Mouse (Mus musculus) megakaryocyte, adult 5-6 weeks (primary cell): Measurements from ENCODE around the gene Pts. TPM values are rescaled to one million over a fixed set of nuclear protein-coding genes. Genes with fewer than 3 reads are reported as not detected.

Experiments
- ATAC-seq: 2 replicates; pipeline ENCODE4 v1.8.0; 2016; ENCODE audit warnings: mild to moderate bottlenecking, inconsistent platforms; ENCODE audit not compliant: poor library complexity, severe bottlenecking
- total RNA-seq, 2 experiments: library from RNA; stranded (forward) in 1 of 2; stranded (reverse) in 1 of 2; fragments of 153-499, 151-499 nt in 1 of 2; fragments of 221-1000, 200-1000 nt in 1 of 2; gene quantifications; 2 replicates each; pipeline versions ENCODE4 v1.2.3 to v1.2.4; 2015 to 2017

Pts gene
- total RNA-seq, 2 experiments from 2014 or later: 61.2 to 106 TPM

DNA sequence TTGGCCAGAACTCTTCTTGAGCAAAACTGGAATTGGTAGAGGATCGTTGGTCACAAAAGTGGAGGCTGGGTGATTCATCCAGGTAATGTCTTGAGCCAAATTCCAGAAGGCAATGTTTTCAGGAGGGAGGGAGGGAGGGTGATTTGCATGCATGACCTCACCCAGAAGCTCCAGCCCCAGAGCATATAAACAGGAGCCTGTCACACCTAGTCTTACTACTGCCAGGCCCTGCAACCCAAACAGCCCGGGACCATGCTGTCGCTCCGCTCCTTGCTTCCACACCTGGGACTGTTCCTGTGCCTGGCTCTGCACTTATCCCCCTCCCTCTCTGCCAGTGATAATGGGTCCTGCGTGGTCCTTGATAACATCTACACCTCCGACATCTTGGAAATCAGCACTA is 34.2 kb downstream of the Pts start, which contains the start of gene Plet1:
TSS of gene Plet1 (plus strand) at position 215 of the 400 bp plus-strand sequence.
- no peak for ATAC-seq

DNA sequence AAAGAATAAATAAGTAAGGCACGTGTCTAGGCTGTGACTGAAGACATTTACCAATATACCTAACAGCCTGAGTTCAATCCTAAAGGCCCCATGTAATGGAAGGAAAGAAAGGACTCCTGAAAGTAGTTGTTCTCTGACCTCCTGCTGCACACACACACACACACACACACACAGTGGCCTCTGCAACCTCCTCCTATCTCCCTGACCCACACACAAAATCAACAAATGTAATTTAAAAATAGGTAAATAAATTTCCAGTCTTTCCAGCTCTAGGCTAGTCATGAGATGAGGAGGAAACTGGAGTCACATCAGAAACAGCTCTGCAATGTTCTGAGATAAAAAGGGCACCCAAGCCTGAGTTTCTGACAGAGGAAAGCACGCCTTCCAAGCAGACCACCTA is 34.7 kb downstream of the Pts start:
- no peak for ATAC-seq

DNA sequence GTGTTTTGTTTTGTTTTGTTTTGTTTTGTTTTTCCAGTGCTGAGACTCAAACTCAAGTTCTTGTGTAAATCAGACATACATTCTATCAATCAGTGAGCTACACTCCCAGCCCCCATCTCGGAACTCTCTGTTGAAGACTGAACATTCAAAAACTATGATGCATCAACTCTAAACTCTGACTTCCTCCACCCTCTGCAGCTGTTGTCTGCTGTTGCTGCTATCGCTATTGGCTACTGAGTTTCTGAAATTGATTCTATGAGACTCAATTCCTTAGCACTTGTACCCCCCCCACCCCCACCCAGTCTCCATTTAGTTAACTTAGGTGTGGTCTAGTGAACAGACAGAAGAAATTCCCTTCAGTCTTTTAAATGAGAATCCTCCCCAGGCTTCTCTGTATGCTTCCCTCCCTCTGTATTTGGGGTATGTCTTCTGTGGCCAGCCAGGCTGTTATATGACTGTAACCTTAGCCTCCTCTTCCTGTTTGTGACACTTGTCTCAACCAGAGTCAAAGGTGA is 36.9 kb downstream of the Pts start:
- no peak for ATAC-seq

DNA sequence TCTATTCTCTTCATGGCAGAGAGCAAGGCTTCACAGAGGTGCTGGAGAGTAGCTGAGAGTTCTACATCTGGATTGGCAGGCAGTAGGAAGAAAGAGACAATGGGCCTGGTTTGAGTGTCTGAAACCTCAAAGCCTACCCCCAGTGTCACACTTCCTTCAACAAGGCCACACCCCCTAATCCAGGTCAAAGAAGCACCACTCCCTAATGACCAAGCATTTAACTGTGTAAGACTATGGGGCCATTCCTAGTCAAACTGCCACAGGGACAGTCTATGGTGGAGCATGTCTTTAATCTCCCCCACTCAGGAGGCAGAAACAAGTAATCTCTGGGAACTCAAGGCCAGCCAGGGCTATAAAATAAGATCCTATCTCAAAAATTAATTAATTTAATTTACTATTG is 37.7 kb downstream of the Pts start:
- ATAC-seq: peak; percentile 86

DNA sequence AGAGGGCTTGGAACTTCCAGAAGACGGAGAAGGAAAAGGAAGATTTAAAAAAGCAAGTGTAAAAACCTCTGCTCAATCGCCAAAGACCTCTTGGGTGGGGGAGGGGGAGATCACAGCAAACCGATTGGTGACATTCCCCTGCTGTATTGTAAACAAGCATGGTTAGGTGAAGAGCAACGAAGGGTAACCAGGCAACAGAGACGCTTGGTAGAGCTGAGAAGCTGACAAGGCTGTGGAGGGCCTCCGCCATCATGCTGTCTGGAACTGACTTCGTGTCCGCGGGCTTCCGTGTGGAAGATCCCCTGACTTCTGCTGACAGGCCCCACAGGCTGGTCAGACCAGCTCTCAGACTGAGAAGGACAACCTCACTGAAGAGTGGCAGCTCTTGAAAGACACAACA is 43.0 kb downstream of the Pts start:
- ATAC-seq: no peak

DNA sequence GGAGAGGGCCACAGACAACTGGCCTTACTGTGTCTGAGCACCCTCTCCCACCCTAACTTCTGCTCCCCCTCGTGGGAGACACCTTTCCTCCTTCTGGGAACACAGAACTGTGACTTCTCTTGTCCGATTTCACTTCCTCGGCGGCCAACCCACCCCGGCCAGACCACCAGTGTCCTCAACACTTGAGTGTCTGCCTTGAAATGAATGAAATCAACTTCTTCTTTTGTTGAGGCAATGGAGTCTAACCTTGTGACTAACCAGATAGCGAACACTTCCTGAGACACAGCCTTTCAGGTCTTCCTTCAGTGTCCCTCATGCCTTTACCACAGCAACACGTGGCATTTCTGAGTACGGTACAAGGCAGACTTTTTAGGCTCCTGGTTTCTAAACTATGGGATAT is 45.8 kb downstream of the Pts start:
- peak; percentile 70 for ATAC-seq

DNA sequence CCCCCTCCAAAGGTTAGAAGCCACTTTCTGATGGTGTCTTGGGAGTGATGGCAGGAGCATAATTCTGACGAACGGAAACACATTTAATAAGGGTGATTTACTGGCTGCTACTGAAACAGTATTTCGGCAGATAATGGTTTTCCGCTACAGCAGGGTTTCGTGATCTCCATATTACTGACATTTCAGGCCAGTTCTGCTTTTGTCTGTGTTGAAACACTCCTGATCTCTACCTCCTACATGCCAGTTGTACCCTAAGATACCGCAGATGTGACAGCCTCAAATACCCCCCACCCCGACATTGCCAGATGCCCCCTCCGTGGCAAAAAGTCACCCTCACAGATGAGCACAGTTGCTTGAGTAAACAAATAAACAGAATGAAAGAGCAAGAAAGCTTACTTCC is 49.0 kb downstream of the Pts start:
- ATAC-seq: peak; percentile 61

DNA sequence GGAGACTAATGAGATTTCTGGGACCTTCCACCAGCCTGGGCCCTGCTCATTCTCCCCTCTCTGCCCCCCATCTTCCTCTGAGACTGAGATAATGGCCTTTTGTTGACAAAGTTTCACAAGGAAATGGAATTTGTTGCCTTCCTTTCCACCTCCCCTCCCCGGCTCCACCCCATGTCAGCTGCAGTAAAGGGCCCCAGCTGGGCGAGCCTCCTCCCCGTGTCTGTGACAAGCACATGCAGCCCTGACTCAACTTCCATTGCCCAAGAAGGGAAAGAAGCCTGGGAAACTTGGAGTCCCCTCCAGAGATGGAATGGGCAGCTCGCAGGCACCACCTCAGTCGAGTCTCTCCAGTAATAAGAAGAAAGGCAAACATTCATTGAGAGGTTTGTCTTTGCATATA is 49.7 kb downstream of the Pts start:
- peak; percentile 70 for ATAC-seq

DNA sequence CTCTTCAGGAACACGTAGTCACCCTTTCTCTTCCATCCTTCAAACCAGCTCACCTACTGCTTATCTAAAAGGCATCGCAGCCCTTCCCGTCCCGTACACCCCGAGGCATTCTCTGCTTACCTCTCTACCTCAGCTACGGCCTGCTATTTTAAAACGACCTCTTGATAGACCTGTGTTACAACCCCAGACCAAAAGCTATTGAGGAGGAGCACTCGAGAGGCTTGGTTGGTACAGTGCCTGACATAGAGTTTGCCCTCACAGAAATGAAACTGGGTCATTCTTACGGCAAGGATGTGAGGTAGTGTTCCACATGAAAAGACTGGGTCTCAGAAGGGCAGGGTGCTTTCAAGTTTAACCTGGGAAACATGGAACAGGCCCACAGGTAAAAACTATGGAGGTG is 51.3 kb downstream of the Pts start:
- no peak for ATAC-seq

DNA sequence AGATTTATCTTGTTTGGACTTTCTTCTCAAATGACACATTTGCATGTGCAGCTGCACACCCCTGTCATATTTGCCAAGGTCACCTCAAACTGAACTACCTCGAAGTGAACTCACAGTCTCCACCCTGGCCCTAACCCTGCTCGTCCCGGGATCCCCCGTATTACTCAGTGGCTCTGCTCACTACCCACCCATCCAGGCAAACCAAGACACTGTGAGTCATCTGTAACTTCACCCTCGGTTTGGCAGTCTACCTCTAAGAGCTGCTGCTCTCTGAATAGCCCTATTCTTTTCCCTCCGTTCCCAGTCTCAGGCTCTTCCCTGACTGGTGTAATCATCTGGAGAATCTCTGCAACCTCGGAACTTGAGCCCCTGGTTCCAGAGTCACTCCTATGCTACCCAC is 51.9 kb downstream of the Pts start:
- ATAC-seq: no peak

DNA sequence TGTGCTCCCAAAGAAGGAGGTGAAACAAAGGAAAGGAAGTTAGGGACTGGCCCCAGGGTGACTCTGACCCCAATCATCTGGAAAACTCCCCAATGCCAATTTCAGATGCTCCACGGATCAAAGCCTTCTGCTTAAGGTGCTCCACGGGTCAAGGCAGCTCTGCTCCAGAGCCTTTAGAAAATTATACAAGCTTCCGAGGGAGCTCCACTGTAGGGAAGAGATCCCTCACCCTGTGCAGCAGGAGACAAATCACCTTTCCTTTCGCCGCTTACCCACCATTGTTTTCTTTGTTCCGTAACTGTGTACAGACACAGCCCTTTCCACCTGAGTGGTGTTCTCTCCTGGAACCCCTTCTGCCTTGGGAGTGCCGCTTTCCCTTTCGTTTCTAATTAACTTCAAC is 52.8 kb downstream of the Pts start:
- no peak for ATAC-seq

DNA sequence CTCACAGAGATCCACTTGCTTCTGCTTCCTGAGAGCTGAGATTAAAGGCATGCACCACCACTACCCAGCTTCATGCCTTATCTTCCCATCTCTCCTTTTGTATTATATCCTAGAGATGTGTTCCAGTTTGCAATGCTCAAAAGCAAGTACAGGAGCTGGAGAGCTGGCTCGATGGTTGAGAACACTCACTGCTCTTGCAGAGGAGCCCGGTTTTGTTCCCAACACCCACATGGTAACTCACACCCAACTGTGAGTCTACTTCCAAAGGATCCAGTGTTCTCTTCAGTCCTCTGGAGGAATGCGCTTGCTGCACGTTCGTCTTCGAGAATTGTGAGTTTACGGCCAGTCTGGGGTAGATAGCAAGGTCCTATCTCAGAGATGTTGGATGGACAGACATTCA is 53.2 kb downstream of the Pts start:
- no peak for ATAC-seq

Other genes with a start within 250 kb of the Pts start
- 1,226 and 1,246 TPM in 2 replicates for gene Rpl10-ps3, start 183.8 kb downstream of the Pts start, total RNA-seq (2015)
- gene Rpl10-ps3, start 183.8 kb downstream of the Pts start, total RNA-seq (2017): 95.0 and 249 TPM in 2 replicates
- not detected in 2 replicates for gene Plet1, start 34.2 kb downstream of the Pts start, total RNA-seq (2015)
- gene Plet1, start 34.2 kb downstream of the Pts start, total RNA-seq (2017): not detected in 2 replicates
- gene Il18, start 26.1 kb upstream of the Pts start, total RNA-seq (2015): 9.9 and 20.1 TPM in 2 replicates
- 10.2 and 14.5 TPM in 2 replicates for gene Il18, start 26.1 kb upstream of the Pts start, total RNA-seq (2017)
- gene Bco2, start 26.5 kb upstream of the Pts start, total RNA-seq (2015): 0.39 and 0.49 TPM in 2 replicates
- 0.85 and 1.6 TPM in 2 replicates for gene Bco2, start 26.5 kb upstream of the Pts start, total RNA-seq (2017)
- gene Tex12, start 32.6 kb upstream of the Pts start, total RNA-seq (2015): not detected in 2 replicates
- gene Tex12, start 32.6 kb upstream of the Pts start, total RNA-seq (2017): not detected in 2 replicates
- gene Sdhd, start 75.1 kb upstream of the Pts start, total RNA-seq (2015): 165 and 185 TPM in 2 replicates
- 130 and 132 TPM in 2 replicates for gene Sdhd, start 75.1 kb upstream of the Pts start, total RNA-seq (2017)
- gene Timm8b, start 75.2 kb upstream of the Pts start, total RNA-seq (2015): 78.7 and 89.2 TPM in 2 replicates
- gene Timm8b, start 75.2 kb upstream of the Pts start, total RNA-seq (2017): 163 and 189 TPM in 2 replicates
- 0.48 TPM in 1 of 2 replicates, not detected in the other for gene Pih1d2, start 88.6 kb upstream of the Pts start, total RNA-seq (2015)
- 0.40 TPM in 1 of 2 replicates, not detected in the other for gene Pih1d2, start 88.6 kb upstream of the Pts start, total RNA-seq (2017)
- 19.6 and 26.2 TPM in 2 replicates for gene Nkapd1, start 88.7 kb upstream of the Pts start, total RNA-seq (2015)
- 22.4 and 25.3 TPM in 2 replicates for gene Nkapd1, start 88.7 kb upstream of the Pts start, total RNA-seq (2017)
- 27.6 and 28.5 TPM in 2 replicates for gene Dlat, start 131.1 kb upstream of the Pts start, total RNA-seq (2015)
- 21.7 and 34.4 TPM in 2 replicates for gene Dlat, start 131.1 kb upstream of the Pts start, total RNA-seq (2017)
- not detected in 2 replicates for gene Dixdc1, start 210.8 kb upstream of the Pts start, total RNA-seq (2015)
- not detected in 2 replicates for gene Dixdc1, start 210.8 kb upstream of the Pts start, total RNA-seq (2017)
- not detected in 2 replicates for gene 2310030G06Rik, start 217.8 kb upstream of the Pts start, total RNA-seq (2015)
- not detected in 2 replicates for gene 2310030G06Rik, start 217.8 kb upstream of the Pts start, total RNA-seq (2017)
- 1.8 and 3.9 TPM in 2 replicates for gene Cryab, start 222.6 kb upstream of the Pts start, total RNA-seq (2015)
- gene Cryab, start 222.6 kb upstream of the Pts start, total RNA-seq (2017): 0.62 and 3.1 TPM in 2 replicates
- gene Hspb2, start 223.6 kb upstream of the Pts start, total RNA-seq (2015): not detected in 2 replicates
- gene Hspb2, start 223.6 kb upstream of the Pts start, total RNA-seq (2017): not detected in 2 replicates
- gene Fdxacb1, start 239.5 kb upstream of the Pts start, total RNA-seq (2015): 5.8 and 6.4 TPM in 2 replicates
- 4.7 and 4.8 TPM in 2 replicates for gene Fdxacb1, start 239.5 kb upstream of the Pts start, total RNA-seq (2017)
- gene Alg9, start 246.3 kb upstream of the Pts start, total RNA-seq (2015): 13.1 and 14.3 TPM in 2 replicates
- 13.4 and 15.1 TPM in 2 replicates for gene Alg9, start 246.3 kb upstream of the Pts start, total RNA-seq (2017)
- 14.7 and 15.1 TPM in 2 replicates for gene 1110032A03Rik, start 246.8 kb upstream of the Pts start, total RNA-seq (2015)
- 10.6 and 14.2 TPM in 2 replicates for gene 1110032A03Rik, start 246.8 kb upstream of the Pts start, total RNA-seq (2017)